Mouse (Mus musculus): ENCODE data around the gene Rflnb. TPM values are rescaled to one million over a fixed set of nuclear protein-coding genes. Genes with fewer than 3 reads are reported as not detected.
"Not testable (repeated sequence)": the region's sequence is repeated elsewhere in the genome, so short reads cannot be mapped to it uniquely, and the experiment has no call there.

The Rflnb gene
- polyA plus RNA-seq, 1 experiment from 2014 or later: 8.3 TPM

GRCm38 (mm10) chr11:76008162-76008561 lies 19.4 kb downstream of the Rflnb start:
- no peak overlapping the region for H3K9ac ChIP-seq (ENCODE audit: low read depth, low read length)
- no peak overlapping the region for H3K27ac ChIP-seq (ENCODE audit: low read depth, low read length)
- no peaks in the 10 kb centered on the region for H3K9me3 ChIP-seq (replicated peaks; ENCODE audit: control insufficient read depth, low read length)
- no peak overlapping the region for H3K4me2 ChIP-seq
- H3K36me3 ChIP-seq (ENCODE audit: control insufficient read depth, insufficient read depth, low read length): no peaks in the 10 kb centered on the region
- ATAC-seq (replicated peaks; ENCODE audit: insufficient number of reproducible peaks, low FRiP score, low TSS enrichment): no peak
- H3K4me3 ChIP-seq (ENCODE audit: low read depth, low read length): no peak overlapping the region
- WGBS (ENCODE audit: insufficient replicate concordance): 76% methylated on average over 2 of the region's 2 CpGs
- H3K4me1 ChIP-seq (ENCODE audit: control insufficient read depth, insufficient read depth, low read length): no peaks in the 10 kb centered on the region
- no peaks in the 10 kb centered on the region for H3K27me3 ChIP-seq (ENCODE audit: control insufficient read depth, insufficient read depth, low read length)

GRCm38 (mm10) chr11:76004276-76004675 lies 23.3 kb downstream of the Rflnb start:
- WGBS (ENCODE audit: insufficient replicate concordance): 82% methylated on average over 7 of the region's 7 CpGs
- H3K9me3 ChIP-seq (replicated peaks; ENCODE audit: control insufficient read depth, low read length); H3K9ac ChIP-seq (ENCODE audit: low read depth, low read length); H3K36me3 ChIP-seq (ENCODE audit: control insufficient read depth, insufficient read depth, low read length); H3K27ac ChIP-seq (ENCODE audit: low read depth, low read length); ATAC-seq (replicated peaks; ENCODE audit: insufficient number of reproducible peaks, low FRiP score, low TSS enrichment); H3K4me1 ChIP-seq (ENCODE audit: control insufficient read depth, insufficient read depth, low read length); H3K4me2 ChIP-seq; H3K4me3 ChIP-seq (ENCODE audit: low read depth, low read length): not testable (repeated sequence)
- H3K27me3 ChIP-seq (ENCODE audit: control insufficient read depth, insufficient read depth, low read length): peaks cover 16% of the 10 kb centered on the region

DNA sequence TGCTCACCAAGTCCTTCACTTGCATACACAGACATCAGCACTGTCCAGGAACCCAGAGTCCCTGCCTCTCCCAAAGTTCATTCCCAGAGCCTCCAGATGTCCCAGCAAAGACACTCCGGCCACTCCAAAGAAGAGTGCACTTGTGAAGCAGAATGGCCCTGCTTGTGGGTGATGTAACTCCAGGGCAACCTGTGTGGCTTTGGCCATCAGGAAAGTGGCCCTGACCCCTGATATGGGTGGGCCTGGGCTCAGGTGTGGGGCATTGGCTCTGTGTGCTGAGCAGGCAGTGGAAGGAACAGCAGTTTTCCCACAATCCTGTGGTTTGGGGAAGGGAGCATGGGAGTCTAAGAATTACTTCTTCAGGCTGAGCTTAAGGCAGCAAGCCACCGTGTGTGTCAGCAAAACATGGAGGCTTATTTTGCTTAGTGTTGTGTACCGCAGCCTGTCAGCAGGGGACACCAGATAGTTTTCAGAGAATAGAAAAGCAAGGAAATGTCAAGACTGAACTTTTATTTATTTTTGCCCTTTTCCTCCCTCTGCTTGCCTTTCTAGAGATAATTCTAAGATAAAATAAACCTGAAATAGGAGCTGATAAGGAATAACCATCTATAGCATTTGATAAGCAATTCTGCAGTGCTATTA lies 26.2 kb downstream of the Rflnb start:
- H3K27me3 ChIP-seq (ENCODE audit: control insufficient read depth, insufficient read depth, low read length): peaks cover 16% of the 10 kb centered on the region
- H3K27ac ChIP-seq (ENCODE audit: low read depth, low read length): no peak overlapping the region
- ATAC-seq (replicated peaks; ENCODE audit: insufficient number of reproducible peaks, low FRiP score, low TSS enrichment): no peak
- 53% methylated on average over 3 of the region's 3 CpGs for WGBS (ENCODE audit: insufficient replicate concordance)
- H3K9me3 ChIP-seq (replicated peaks; ENCODE audit: control insufficient read depth, low read length): no peaks in the 10 kb centered on the region
- H3K4me3 ChIP-seq (ENCODE audit: low read depth, low read length): no peak overlapping the region
- no peak overlapping the region for H3K9ac ChIP-seq (ENCODE audit: low read depth, low read length)
- H3K4me2 ChIP-seq: no peak overlapping the region
- no peaks in the 10 kb centered on the region for H3K4me1 ChIP-seq (ENCODE audit: control insufficient read depth, insufficient read depth, low read length)
- no peaks in the 10 kb centered on the region for H3K36me3 ChIP-seq (ENCODE audit: control insufficient read depth, insufficient read depth, low read length)

GRCm38 (mm10) chr11:76000701-76001100 lies 26.9 kb downstream of the Rflnb start:
- no peaks in the 10 kb centered on the region for H3K36me3 ChIP-seq (ENCODE audit: control insufficient read depth, insufficient read depth, low read length)
- peaks cover 16% of the 10 kb centered on the region for H3K27me3 ChIP-seq (ENCODE audit: control insufficient read depth, insufficient read depth, low read length)
- no peak overlapping the region for H3K4me3 ChIP-seq (ENCODE audit: low read depth, low read length)
- 80% methylated on average over 5 of the region's 5 CpGs for WGBS (ENCODE audit: insufficient replicate concordance)
- no peaks in the 10 kb centered on the region for H3K9me3 ChIP-seq (replicated peaks; ENCODE audit: control insufficient read depth, low read length)
- no peak overlapping the region for H3K4me2 ChIP-seq
- no peak for ATAC-seq (replicated peaks; ENCODE audit: insufficient number of reproducible peaks, low FRiP score, low TSS enrichment)
- no peak overlapping the region for H3K27ac ChIP-seq (ENCODE audit: low read depth, low read length)
- H3K4me1 ChIP-seq (ENCODE audit: control insufficient read depth, insufficient read depth, low read length): no peaks in the 10 kb centered on the region
- no peak overlapping the region for H3K9ac ChIP-seq (ENCODE audit: low read depth, low read length)

DNA sequence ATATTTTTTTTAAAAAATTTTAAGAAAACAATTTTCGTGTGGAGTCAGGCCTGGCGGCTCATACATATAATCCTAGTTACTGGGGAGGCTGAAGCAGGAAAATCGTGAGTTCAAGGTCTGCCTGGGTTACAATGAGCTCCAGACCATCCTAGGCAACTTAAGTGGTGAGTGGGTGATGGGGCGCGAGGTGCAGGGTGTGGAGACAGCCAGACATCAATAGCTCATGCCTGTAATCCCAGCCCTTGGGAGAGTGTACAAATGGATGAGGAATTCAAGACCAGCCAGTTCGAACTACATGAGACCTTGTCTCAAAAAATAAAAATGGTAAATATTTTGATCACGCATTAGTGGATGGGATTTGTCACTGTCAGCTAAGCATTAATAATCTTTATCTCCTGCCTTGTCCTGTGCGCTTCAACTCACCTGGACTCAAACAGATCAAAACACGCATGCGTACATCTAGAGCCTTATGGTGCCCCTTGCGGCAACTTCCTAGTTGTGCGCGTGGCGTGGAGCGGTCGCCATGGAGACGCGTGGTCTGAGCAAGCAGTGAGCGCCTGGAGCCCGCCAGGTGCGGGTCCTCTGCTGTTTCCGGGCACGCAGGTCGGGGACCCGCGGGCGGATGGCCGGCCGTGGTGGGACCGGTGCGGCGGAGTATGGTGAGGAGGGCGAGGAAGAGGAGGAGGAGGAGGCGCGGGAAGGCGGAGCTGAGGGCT lies 28.0 kb downstream of the Rflnb start, which contains the start of gene 1700016K19Rik:
Gene 1700016K19Rik, plus strand, starts transcription at position 473 of the 716 bp plus-strand sequence.
- no peaks in the 10 kb centered on the region for H3K9me3 ChIP-seq (replicated peaks; ENCODE audit: control insufficient read depth, low read length)
- no peaks in the 10 kb centered on the region for H3K4me1 ChIP-seq (ENCODE audit: control insufficient read depth, insufficient read depth, low read length)
- H3K27me3 ChIP-seq (ENCODE audit: control insufficient read depth, insufficient read depth, low read length): peaks cover 16% of the 10 kb centered on the region
- H3K9ac ChIP-seq (ENCODE audit: low read depth, low read length): 0 out of 2 replicates have a peak within 1 kb of the TSS, but pooled peaks have one; percentile 36
- no peak for ATAC-seq (replicated peaks; ENCODE audit: insufficient number of reproducible peaks, low FRiP score, low TSS enrichment)
- peak within 1 kb of the TSS; percentile 76 for H3K4me2 ChIP-seq
- H3K27ac ChIP-seq (ENCODE audit: low read depth, low read length): no peak within 1 kb of the TSS
- 12% methylated on average over 36 of the region's 36 CpGs for WGBS (ENCODE audit: insufficient replicate concordance)
- no peaks in the 10 kb centered on the region for H3K36me3 ChIP-seq (ENCODE audit: control insufficient read depth, insufficient read depth, low read length)
- peak within 1 kb of the TSS; percentile 57 for H3K4me3 ChIP-seq (ENCODE audit: low read depth, low read length)

DNA sequence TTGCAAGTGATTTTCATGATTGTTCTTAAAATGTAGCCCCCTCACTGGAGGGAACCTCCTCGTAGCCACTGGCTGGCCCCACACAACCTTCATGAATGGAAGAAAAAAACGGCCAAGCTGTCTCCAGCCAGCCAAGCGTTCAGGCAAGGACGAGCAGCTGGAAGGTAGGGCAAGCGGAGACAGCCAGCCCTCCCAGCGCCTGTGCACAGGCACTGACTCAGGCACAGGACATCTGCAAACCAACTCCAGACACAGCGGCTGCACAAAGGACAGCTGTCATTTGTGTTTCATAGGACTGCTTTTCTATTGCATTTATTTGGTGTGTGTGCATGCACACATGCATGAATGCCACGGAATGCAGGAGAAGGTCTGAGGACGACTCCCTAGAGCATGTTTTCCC lies 33.2 kb downstream of the Rflnb start:
- Histone ChIP-seq H3K27ac (ENCODE audit: low read depth, low read length) (no peak overlapping the region), H3K36me3 (ENCODE audit: control insufficient read depth, insufficient read depth, low read length) (no peaks in the 10 kb centered on the region), H3K9ac (ENCODE audit: low read depth, low read length) (0 out of 2 replicates have a peak overlapping the region, but pooled peaks have one; percentile 10), H3K4me1 (ENCODE audit: control insufficient read depth, insufficient read depth, low read length) (no peaks in the 10 kb centered on the region), H3K4me3 (ENCODE audit: low read depth, low read length) (no peak overlapping the region), H3K4me2 (no peak overlapping the region), H3K27me3 (ENCODE audit: control insufficient read depth, insufficient read depth, low read length) (no peaks in the 10 kb centered on the region), H3K9me3 (replicated peaks; ENCODE audit: control insufficient read depth, low read length) (no peaks in the 10 kb centered on the region)
- ATAC-seq (replicated peaks; ENCODE audit: insufficient number of reproducible peaks, low FRiP score, low TSS enrichment): no peak
- WGBS (ENCODE audit: insufficient replicate concordance): 60% methylated on average over 9 of the region's 9 CpGs

- H3K27me3 ChIP-seq (ENCODE audit: control insufficient read depth, insufficient read depth, low read length): no peaks in the 10 kb centered on the region
- WGBS (ENCODE audit: insufficient replicate concordance): 80% methylated on average over 8 of the region's 8 CpGs
- no peaks in the 10 kb centered on the region for H3K36me3 ChIP-seq (ENCODE audit: control insufficient read depth, insufficient read depth, low read length)
- H3K4me2 ChIP-seq: no peak overlapping the region
- no peaks in the 10 kb centered on the region for H3K4me1 ChIP-seq (ENCODE audit: control insufficient read depth, insufficient read depth, low read length)
- H3K4me3 ChIP-seq (ENCODE audit: low read depth, low read length): no peak overlapping the region
- ATAC-seq (replicated peaks; ENCODE audit: insufficient number of reproducible peaks, low FRiP score, low TSS enrichment): no peak
- H3K9ac ChIP-seq (ENCODE audit: low read depth, low read length): no peak overlapping the region
- no peak overlapping the region for H3K27ac ChIP-seq (ENCODE audit: low read depth, low read length)
- no peaks in the 10 kb centered on the region for H3K9me3 ChIP-seq (replicated peaks; ENCODE audit: control insufficient read depth, low read length)
These were observed 35.1 kb downstream of the Rflnb start for GRCm38 (mm10) chr11:75992481-75992880.

GRCm38 (mm10) chr11:75991911-75992310 lies 35.7 kb downstream of the Rflnb start:
- 75% methylated on average over 8 of the region's 8 CpGs for WGBS (ENCODE audit: insufficient replicate concordance)
- Histone ChIP-seq H3K4me1 (ENCODE audit: control insufficient read depth, insufficient read depth, low read length) (no peaks in the 10 kb centered on the region), H3K36me3 (ENCODE audit: control insufficient read depth, insufficient read depth, low read length) (no peaks in the 10 kb centered on the region), H3K4me3 (ENCODE audit: low read depth, low read length) (no peak overlapping the region), H3K27me3 (ENCODE audit: control insufficient read depth, insufficient read depth, low read length) (no peaks in the 10 kb centered on the region), H3K27ac (ENCODE audit: low read depth, low read length) (no peak overlapping the region), H3K9me3 (replicated peaks; ENCODE audit: control insufficient read depth, low read length) (no peaks in the 10 kb centered on the region), H3K4me2 (no peak overlapping the region), H3K9ac (ENCODE audit: low read depth, low read length) (no peak overlapping the region)
- no peak for ATAC-seq (replicated peaks; ENCODE audit: insufficient number of reproducible peaks, low FRiP score, low TSS enrichment)

Data from heart, embryonic 11.5 days (tissue).